8 mouse cellular contexts compared by ENCODE assay signal in the genomic region with DNA sequence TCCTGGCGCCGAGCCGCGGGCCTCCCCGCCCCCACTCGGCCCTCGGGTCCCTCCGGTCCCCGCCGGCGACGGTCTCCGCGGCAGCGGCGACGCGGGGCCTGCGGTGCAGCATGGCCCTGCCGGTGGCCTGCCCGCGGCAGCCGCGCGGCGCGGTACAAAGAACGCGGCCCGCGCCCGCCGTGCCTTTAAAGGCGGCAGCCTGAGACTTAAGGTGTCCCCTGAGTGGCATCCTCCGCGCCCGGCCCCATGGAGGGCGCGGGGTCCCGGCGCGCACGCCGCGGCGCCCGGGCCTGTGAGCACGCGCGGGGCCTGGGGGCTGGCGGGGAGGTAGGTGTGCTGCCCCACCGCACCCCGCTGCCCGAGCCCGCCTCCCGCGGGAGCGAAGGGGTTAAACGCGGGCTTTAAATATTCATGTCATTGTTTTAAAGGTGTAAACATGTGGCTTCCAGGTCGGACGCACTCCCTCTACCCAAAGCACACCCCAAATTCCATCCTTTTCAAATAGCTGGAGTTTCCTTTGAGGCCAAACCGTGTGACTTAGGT. TPM values are rescaled to one million over a fixed set of nuclear protein-coding genes. Genes with fewer than 3 reads are reported as not detected.
DNase-seq lines count a peak whose midpoint lies in the region; ATAC-seq and TF ChIP-seq lines count a peak whose summit lies in the region.

No protein-coding gene starts in this region.

- peak; percentile 48 for DNase-seq in G1E (ENCODE audit: low spot score)
- DNase-seq in forebrain, embryonic 10.5 days (ENCODE audit: extremely low spot score, low spot score), result peak; percentile 79
- peak; percentile 53 for DNase-seq in heart, postnatal 25 days (ENCODE audit: low spot score)
- DNase-seq in kidney, postnatal 4 days, result peak; percentile 79 to 86
- peak; percentile 59 for DNase-seq in lung, postnatal 0 days (ENCODE audit: low spot score)
- peak; percentile 35 for DNase-seq in retina, postnatal 7 days (ENCODE audit: low read depth, low spot score)
- DNase-seq in urinary bladder, postnatal 25 days (ENCODE audit: low spot score), result peak; percentile 62

- no peaks in the 10 kb centered on the region for H3K9me3 ChIP-seq in G1E (replicated peaks)
- H3K9me3 ChIP-seq in forebrain, embryonic 10.5 days, result no peaks in the 10 kb centered on the region
- H3K9me3 ChIP-seq in lung, postnatal 0 days (ENCODE audit: low read length), result no peaks in the 10 kb centered on the region

- peak overlapping the region; percentile 88 for H3K4me3 ChIP-seq in G1E (ENCODE audit: low read depth, low read length)
- H3K4me3 ChIP-seq in bone marrow macrophage, adult 2 months (ENCODE audit: insufficient read depth, low read length), result peak overlapping the region; percentile 65
- H3K4me3 ChIP-seq in forebrain, embryonic 10.5 days, result peak overlapping the region; percentile 91
- peak overlapping the region; percentile 91 for H3K4me3 ChIP-seq in lung, postnatal 0 days (ENCODE audit: low read depth, low read length)

- no peak for TF ChIP-seq EP300 in lung, postnatal 0 days (IDR thresholded peaks at IDR 0.05)

- peaks cover 8% of the 10 kb centered on the region for H3K27me3 ChIP-seq in G1E (ENCODE audit: insufficient read depth, low read length)
- H3K27me3 ChIP-seq in forebrain, embryonic 10.5 days (ENCODE audit: poor library complexity, severe bottlenecking), result no peaks in the 10 kb centered on the region
- no peaks in the 10 kb centered on the region for H3K27me3 ChIP-seq in lung, postnatal 0 days (replicated peaks; ENCODE audit: insufficient read depth, low read length)

- H3K9ac ChIP-seq in lung, postnatal 0 days (replicated peaks; ENCODE audit: low read depth), result peak overlapping the region; percentile 96

- H3K27ac ChIP-seq in bone marrow macrophage, adult 2 months (ENCODE audit: insufficient read depth, low read depth, low read length), result peak overlapping the region; percentile 82
- H3K27ac ChIP-seq in forebrain, embryonic 10.5 days, result peak overlapping the region; percentile 100
- peak overlapping the region; percentile 98 for H3K27ac ChIP-seq in lung, postnatal 0 days (ENCODE audit: low read length)

- no peak for TF ChIP-seq POLR2A in bone marrow macrophage, adult 2 months (IDR thresholded peaks at IDR 0.05; ENCODE audit: borderline replicate concordance, low read depth, low read length)

- H3K4me1 ChIP-seq in G1E (ENCODE audit: insufficient read depth, low read depth, low read length), result peaks cover 28% of the 10 kb centered on the region
- peaks cover 14% of the 10 kb centered on the region for H3K4me1 ChIP-seq in bone marrow macrophage, adult 2 months (ENCODE audit: control insufficient read depth, insufficient read depth, low read length)
- peaks cover 34% of the 10 kb centered on the region for H3K4me1 ChIP-seq in forebrain, embryonic 10.5 days
- peaks cover 15% of the 10 kb centered on the region; the same call in 1 of the 2 replicates for H3K4me1 ChIP-seq in lung, postnatal 0 days (ENCODE audit: insufficient read depth, low read depth, low read length)

- H3K36me3 ChIP-seq in G1E (replicated peaks), result peaks cover 30% of the 10 kb centered on the region
- H3K36me3 ChIP-seq in forebrain, embryonic 10.5 days (replicated peaks), result peaks cover 34% of the 10 kb centered on the region
- H3K36me3 ChIP-seq in lung, postnatal 0 days (ENCODE audit: insufficient read depth, low read length), result no peaks in the 10 kb centered on the region

- 2% methylated on average over 63 of the region's 63 CpGs for WGBS in forebrain, embryonic 10.5 days
- WGBS in lung, postnatal 0 days, result under 1% methylated on average over 33 of the region's 63 CpGs

- no peak for TF ChIP-seq CTCF in G1E (IDR thresholded peaks at IDR 0.05; ENCODE audit: low read depth, low read length)
- no peak for TF ChIP-seq CTCF in bone marrow macrophage, adult 2 months (IDR thresholded peaks at IDR 0.05; ENCODE audit: low read depth, low read length)
- TF ChIP-seq CTCF in lung, postnatal 0 days (IDR thresholded peaks at IDR 0.05), result no peak

- 0 out of 2 replicates have a peak, but pooled peaks have one; percentile 16 for ATAC-seq in G1E (ENCODE audit: extremely low read depth, insufficient number of reproducible peaks, low FRiP score, poor library complexity, severe bottlenecking)
- peak; percentile 54 for ATAC-seq in lung, postnatal 0 days

- H3K4me2 ChIP-seq in lung, postnatal 0 days (replicated peaks; ENCODE audit: low read depth, low read length), result peak overlapping the region; percentile 78

- intact Hi-C loops in heart, postnatal 25 days (cut with DNase I), result loop anchor here (5.0 kb wide), 3 partner anchors 35 to 230 kb away; partner anchors contain the start of genes Bend7, Phyh and Prpf18

RNA-seq across cellular contexts. Expression of gene Sephs1, which starts 1.0 kb away (rescaled TPM):
- total RNA-seq in G1E (2014; fragmentation: Nextera tagmentation) (38.8 and 42.6 TPM in 2 replicates), G1E (2017) (52.2 and 55.8 TPM in 2 replicates)
- 8.4 and 9.0 TPM in 2 replicates for polyA plus RNA-seq in G1E (2012)
- 19.0 and 21.5 TPM in 2 replicates for polyA plus RNA-seq in bone marrow macrophage, adult 2 months (2012; ENCODE audit: insufficient read depth, insufficient read length, missing spikeins)
- 126 and 130 TPM in 2 replicates for polyA plus RNA-seq in forebrain, embryonic 10.5 days (2016; fragmentation: Nextera tagmentation; extraction: Ambion mirVana)
- 10 to 100 TPM; 14.0 to 16.8 TPM for total RNA-seq in heart, postnatal 25 days (2021)
- 34.3 and 34.6 TPM in 2 replicates for polyA plus RNA-seq in lung, postnatal 0 days (2015; fragmentation: Nextera tagmentation; extraction: Ambion mirVana)

RNA-seq across cellular contexts. Expression of gene Phyh, which starts 36.5 kb away (rescaled TPM):
- total RNA-seq in G1E (2014; fragmentation: Nextera tagmentation) (22.6 and 32.8 TPM in 2 replicates), G1E (2017) (14.5 and 20.2 TPM in 2 replicates)
- 3.8 and 4.3 TPM in 2 replicates for polyA plus RNA-seq in G1E (2012)
- 52.6 and 64.4 TPM in 2 replicates for polyA plus RNA-seq in bone marrow macrophage, adult 2 months (2012; ENCODE audit: insufficient read depth, insufficient read length, missing spikeins)
- polyA plus RNA-seq in forebrain, embryonic 10.5 days (2016; fragmentation: Nextera tagmentation; extraction: Ambion mirVana), result 37.0 and 37.3 TPM in 2 replicates
- total RNA-seq in heart, postnatal 25 days (2021), result 100 to 1,000 TPM; 713 to 718 TPM
- polyA plus RNA-seq in lung, postnatal 0 days (2015; fragmentation: Nextera tagmentation; extraction: Ambion mirVana), result 76.5 and 86.9 TPM in 2 replicates

Comparison
In these comparisons a context has a peak if more than half of its experiments do, and no peak if none do; other contexts are left out.
1. Peak in every context shown above with its lines: DNase-seq, ATAC-seq, H3K4me3 ChIP-seq and H3K27ac ChIP-seq.